Mouse (Mus musculus): ENCODE measurements at regions not wholly inside any gene's neighbourhood (a gene's known extent, or its start where the extent isn't known, plus 50 kb on each side); places are given as distances from the start of the nearest gene placed in this dataset.

- DNase-seq (ENCODE audit: low spot score in 2 of 2), result no peak
Measured at GRCm38 (mm10) chr14:76917139-76917929, 119.2 kb upstream of the Ccdc122 start.

- DNase-seq (ENCODE audit: low spot score in 2 of 2), result no peak
Measured at GRCm38 (mm10) chr14:76913850-76914249, 122.7 kb upstream of the Ccdc122 start.

- no peak for DNase-seq (ENCODE audit: low spot score in 2 of 2)
Measured at GRCm38 (mm10) chr14:76912301-76913001, 124.1 kb upstream of the Ccdc122 start.

- no peak for DNase-seq (ENCODE audit: low spot score in 2 of 2)
Measured at GRCm38 (mm10) chr14:76911271-76911670, 125.3 kb upstream of the Ccdc122 start.

- DNase-seq (ENCODE audit: low spot score in 2 of 2), result no peak
Measured at GRCm38 (mm10) chr14:76910186-76910585, 126.4 kb upstream of the Ccdc122 start.

GRCm38 (mm10) chr14:76907941-76908340, 128.6 kb upstream of the Ccdc122 start:
- no peak for DNase-seq (ENCODE audit: low spot score in 2 of 2)

GRCm38 (mm10) chr14:76902962-76903757, 133.4 kb upstream of the Ccdc122 start:
- DNase-seq (ENCODE audit: low spot score in 2 of 2), result no peak

GRCm38 (mm10) chr14:76901490-76901889, 135.1 kb upstream of the Ccdc122 start:
- no peak for DNase-seq (ENCODE audit: low spot score in 2 of 2)

GRCm38 (mm10) chr14:76899331-76899730, 137.2 kb upstream of the Ccdc122 start:
- DNase-seq (ENCODE audit: low spot score in 2 of 2), result no peak

GRCm38 (mm10) chr14:76887708-76888107, 148.9 kb upstream of the Ccdc122 start:
- no peak for DNase-seq (ENCODE audit: low spot score in 2 of 2)

GRCm38 (mm10) chr14:76887201-76887600, 149.4 kb upstream of the Ccdc122 start:
- DNase-seq (ENCODE audit: low spot score in 2 of 2), result no peak

GRCm38 (mm10) chr14:76883231-76883651, 153.3 kb upstream of the Ccdc122 start:
- DNase-seq (ENCODE audit: low spot score in 2 of 2), result no peak

GRCm38 (mm10) chr14:76882711-76883171, 153.8 kb upstream of the Ccdc122 start:
- DNase-seq (ENCODE audit: low spot score in 2 of 2), result peak; percentile 31 to 80

- no peak for DNase-seq (ENCODE audit: low spot score in 2 of 2)
Measured at GRCm38 (mm10) chr14:76880851-76881250, 155.7 kb upstream of the Ccdc122 start.

- DNase-seq (ENCODE audit: low spot score in 2 of 2), result no peak
Measured at GRCm38 (mm10) chr14:76877306-76877705, 159.3 kb upstream of the Ccdc122 start.

- DNase-seq (ENCODE audit: low spot score in 2 of 2), result peak in 1 of 2 experiments; percentile 56
Measured at GRCm38 (mm10) chr14:76876015-76876414, 160.6 kb upstream of the Ccdc122 start.

- DNase-seq (ENCODE audit: low spot score in 2 of 2), result no peak
Measured at GRCm38 (mm10) chr14:76875266-76875900, 161.2 kb upstream of the Ccdc122 start.

- no peak for DNase-seq (ENCODE audit: low spot score in 2 of 2)
Measured at GRCm38 (mm10) chr14:76874542-76875265, 161.9 kb upstream of the Ccdc122 start.

- no peak for DNase-seq (ENCODE audit: low spot score in 2 of 2)
Measured at GRCm38 (mm10) chr14:76873684-76874083, 162.9 kb upstream of the Ccdc122 start.

GRCm38 (mm10) chr14:76872976-76873375, 163.6 kb upstream of the Ccdc122 start:
- DNase-seq (ENCODE audit: low spot score in 2 of 2), result no peak

- DNase-seq (ENCODE audit: low spot score in 2 of 2), result no peak
Measured at GRCm38 (mm10) chr14:76872510-76872909, 164.1 kb upstream of the Ccdc122 start.

Measured in cerebellum, postnatal 4 days (tissue).